Mouse (Mus musculus) adrenal gland, adult 2 months (tissue): ENCODE data around the gene Rai14. TPM values are rescaled to one million over a fixed set of nuclear protein-coding genes. Genes with fewer than 3 reads are reported as not detected.

ENCODE experiments used
- DNase-seq: peaks from one replicate; pipeline ENCODE4 v3.0.0; 2021
- long read RNA-seq: library from polyadenylated mRNA; stranded (forward); transcript quantifications from one replicate; pipeline ENCODE4 v2.0.0, GENCODE M21; 2021
- polyA plus RNA-seq: library from polyadenylated mRNA; depleted of rRNA; stranded (reverse); fragments of >200 nt; gene quantifications from 2 replicates; pipeline ENCODE4 v1.2.3, GENCODE M21; 2012; rRNA removed
- total RNA-seq, 2 experiments: library from RNA; stranded (reverse); gene quantifications; 2 replicates each; pipeline ENCODE4 v1.2.3; 2021

Rai14 gene
- 10 to 100 TPM; 23.2 to 28.9 TPM for total RNA-seq
- polyA plus RNA-seq: 1.2 and 2.0 TPM in 2 replicates
- long read RNA-seq, full-length matches to known transcripts: 2 of 6 reads
- long read RNA-seq, partial matches to known transcripts: 2 of 6 reads
- long read RNA-seq, other reads (novel, unspliced or antisense): 2 of 6 reads

DNA sequence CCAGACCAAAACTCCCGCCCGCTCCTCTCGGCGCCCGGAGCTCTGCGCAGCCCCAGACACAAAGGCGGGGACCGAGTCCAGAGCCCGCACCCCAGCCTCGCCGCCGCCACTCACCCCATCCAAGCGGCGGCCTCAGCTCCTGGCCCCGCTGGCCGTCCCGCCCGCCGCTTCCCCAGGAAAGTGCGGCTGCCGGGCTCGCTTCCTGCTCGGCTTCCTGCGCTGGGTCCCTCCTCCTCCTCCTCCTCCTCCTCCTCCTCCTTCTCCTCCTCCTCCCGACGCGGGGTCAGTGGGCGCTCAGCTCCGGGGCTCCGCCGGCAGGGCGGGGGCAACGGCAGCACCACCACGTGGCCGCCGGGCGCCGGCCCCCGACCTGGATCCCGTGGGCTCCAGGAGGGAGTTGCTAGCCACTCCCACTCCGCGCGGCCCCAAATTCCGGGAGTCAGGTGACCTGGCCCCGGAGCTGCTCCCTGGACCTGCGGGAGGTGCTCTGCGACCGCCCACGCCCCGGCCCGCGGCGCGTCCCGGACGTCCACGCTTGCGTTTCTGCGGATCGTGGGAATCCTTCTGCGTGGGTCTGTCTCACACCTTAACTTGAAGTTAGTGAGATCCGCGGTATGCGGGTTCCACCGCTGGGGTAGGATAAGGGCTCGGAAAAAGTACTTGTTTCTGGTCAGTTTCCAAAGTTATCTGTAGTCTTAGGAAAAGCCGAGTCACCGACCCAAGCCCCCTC lies at the start of gene Rai14:
Gene Rai14 (minus strand): TSS at position 216 of the 730 bp plus-strand sequence.
- peak; percentile 94 for DNase-seq

DNA sequence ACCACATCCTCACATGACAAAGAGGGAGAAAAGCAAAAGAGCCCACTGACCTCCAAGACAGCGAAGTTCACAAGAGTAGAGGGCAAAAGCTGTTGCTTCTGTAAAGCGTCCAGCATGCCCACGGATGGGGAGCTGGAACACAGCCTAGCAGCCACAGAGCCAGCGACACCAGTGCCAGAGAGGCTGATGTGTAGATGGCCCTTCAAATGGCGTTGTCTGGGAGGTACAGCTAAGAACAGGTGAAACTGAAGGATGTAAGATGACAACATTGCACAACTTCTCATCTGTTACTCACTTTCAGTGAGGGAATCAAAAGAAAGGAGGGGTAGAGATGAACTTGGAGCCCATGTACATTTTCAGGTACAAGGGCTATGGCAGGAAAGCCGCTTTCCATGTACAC lies 47.0 kb upstream of the Rai14 start:
- DNase-seq: no peak

DNA sequence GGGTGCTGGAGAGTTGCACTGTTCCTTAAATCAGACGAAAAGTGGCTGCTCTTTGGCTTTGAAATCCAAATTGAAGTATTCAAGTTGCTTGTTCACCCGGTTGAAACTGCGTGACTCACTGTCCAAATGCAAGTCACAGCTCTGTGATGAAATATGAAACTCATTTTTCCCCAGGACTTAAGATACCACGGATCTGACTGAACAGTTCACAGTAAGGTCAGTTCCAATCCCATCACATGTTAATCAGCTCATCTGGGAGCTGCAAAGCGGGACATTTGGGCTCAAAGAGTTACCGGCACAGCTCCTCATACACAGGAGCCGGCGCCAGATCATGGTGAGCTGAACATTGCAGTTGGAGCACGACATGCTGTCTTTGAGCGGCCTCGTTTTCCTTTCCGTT lies 45.6 kb upstream of the Rai14 start:
- DNase-seq: peak; percentile 30

DNA sequence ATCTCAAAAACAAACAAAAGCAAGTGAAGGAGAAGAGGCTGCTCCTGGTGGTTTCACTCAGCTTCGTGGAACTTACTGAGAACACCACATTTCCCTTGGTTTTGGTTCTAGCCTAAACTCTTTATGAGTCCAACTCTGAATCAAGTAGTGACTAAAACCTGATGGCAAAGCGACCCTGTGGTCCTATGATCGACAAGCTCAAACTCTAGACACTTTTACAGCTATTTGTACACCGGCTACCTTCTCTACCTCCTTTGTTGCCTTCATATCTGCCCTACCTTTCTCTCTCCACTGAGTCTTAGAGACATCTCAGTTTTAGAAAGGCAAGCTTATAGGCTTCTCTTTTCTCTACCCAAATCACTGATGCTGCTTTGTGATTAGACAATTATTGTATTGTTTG lies 45.0 kb upstream of the Rai14 start:
- DNase-seq: no peak

DNA sequence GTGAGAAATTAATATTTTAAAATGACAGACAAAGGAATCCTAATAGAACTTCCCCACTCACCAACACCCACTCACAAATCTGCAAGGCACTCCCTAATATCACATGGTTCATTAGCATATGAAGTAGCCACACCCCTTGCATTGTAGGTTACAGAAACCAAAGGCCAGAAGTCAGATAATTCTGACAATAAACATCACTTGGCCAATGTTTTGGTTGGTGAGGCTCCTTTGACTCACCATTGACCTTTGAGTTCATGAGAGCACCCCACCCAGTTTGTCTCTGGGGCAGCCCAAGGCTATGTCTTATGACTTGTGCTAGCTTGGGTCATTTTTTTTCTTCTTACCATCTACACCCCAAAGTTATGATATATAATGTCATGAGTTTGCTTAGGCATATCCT lies 44.4 kb upstream of the Rai14 start:
- peak; percentile 49 for DNase-seq

DNA sequence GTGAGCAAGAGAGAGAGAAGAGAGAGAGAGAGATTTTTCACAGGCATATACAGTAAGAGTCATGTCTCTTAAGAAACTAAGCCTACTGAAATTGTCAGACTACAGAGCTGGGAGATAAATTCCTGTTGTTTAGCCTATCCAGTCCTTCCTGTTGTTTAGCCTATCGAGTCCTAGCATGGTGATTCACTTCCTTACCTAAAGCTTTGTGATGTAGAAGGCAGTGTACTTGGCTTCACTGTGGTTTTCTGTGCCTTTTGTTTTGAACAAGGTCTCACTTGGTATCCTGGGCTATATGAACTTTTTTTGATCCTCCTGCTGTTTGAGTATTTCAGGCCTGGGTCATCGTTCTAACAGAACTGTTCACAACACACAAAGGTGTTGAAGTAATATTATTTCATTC lies 36.7 kb upstream of the Rai14 start:
- no peak for DNase-seq

DNA sequence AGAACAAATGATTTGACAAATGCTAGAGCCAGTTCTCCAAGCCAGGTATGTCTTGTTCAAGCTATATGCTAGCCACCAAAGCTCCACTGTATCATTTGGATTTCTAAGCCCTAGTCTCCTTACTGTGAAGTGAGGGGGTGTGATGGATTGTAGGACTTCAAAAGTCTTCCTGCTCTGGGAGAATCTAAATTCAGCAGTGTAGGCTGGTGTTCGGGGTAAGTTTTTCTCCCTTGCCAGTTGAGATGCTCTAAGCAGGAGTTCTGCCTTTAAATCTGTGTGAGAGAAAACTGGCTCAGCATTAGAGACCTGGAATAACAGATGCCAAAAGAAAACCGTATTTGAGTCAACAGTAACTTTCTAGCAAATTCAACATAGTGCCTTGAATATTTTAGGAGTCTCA lies 35.9 kb upstream of the Rai14 start:
- DNase-seq: no peak

DNA sequence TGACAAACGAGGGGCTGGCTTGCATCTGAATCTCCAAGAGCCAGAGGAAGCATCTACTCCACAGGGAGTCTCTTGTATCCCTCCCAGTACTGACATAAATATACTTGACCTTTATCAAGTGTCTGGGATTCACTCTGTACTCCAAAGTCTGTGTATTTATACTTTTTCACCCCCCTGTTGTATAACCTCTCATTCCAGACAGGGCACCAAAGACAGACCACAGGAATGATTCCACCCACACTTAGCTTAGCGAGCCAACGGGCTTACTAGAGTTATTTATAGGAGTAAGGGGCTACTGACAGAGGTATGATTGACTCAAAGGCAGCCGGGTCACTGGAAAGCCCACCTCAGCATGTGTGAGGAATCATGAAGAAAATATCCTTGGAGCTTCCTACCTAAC lies 35.3 kb upstream of the Rai14 start:
- DNase-seq: no peak

DNA sequence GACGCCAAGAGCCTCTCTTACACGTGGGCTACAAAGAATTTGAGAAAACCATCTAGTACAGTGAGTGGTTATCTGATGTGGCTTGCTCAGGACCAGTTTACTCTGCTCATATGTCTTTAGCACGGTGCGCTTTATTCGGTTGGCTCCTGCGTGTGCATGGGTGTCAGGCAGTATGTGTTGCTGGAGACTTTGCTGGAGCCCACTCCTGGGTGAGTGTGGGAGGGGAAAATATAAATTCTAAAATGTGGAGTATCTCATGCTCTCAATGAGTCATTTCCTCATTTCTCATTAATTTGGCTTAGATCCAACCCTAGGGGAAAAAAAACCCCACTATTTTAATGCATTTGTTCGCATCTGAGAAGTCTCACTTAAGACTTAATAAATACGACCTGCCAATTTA lies 33.2 kb upstream of the Rai14 start:
- DNase-seq: no peak

DNA sequence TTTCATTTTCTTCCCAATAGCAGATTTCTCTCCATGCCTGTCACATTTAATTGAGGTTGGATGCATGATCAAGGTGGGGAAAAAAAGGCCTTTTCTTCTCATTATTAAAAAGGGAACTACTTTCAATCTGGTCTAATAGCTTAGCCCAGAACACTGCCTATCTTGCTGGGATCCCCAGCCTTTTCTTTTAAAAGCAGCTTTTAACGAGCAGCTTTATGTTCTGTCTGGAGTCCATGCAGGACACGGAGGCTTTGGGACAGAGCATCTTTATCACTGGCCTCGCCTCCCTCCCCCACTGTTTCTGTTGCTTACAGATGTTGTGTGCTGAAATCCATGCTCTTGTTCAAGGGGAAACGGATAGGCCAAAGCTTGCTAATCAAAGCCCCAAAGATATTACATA lies 32.8 kb upstream of the Rai14 start:
- no peak for DNase-seq

DNA sequence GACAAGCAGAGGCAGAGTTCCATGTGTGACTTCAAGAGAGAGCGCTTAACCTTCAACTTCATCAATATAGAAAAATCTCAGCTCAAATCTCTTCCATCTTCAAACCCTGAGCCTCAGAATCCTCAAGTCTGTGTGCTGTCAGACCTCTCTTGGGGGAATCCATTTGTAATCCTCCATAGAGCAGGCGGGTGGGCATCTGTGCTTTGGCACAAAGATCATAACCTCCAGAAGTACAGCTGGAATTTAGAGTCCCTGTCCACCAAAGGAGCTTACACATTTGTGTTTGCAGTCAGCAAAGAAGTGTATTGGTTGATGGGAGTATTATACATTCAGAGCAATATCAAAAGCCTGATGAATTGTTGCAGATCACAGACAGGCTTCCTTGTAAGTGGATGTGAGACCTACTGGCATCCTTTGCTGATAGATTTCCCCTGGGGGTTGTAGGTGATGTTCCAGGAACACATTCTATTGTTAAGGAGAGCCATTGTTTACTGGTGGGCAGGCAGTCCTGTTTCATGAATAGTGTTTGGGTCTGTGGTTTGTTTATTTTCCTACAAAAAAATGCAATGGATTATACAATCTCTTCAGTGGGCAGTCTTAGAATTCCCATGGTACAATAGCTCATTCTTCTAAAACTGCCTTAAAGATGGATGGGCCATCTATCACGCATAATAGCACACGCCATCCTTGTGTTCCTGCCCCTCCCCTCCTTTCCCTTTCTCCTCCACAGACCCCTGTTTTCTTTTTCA lies 32.1 kb upstream of the Rai14 start:
- DNase-seq: no peak

DNA sequence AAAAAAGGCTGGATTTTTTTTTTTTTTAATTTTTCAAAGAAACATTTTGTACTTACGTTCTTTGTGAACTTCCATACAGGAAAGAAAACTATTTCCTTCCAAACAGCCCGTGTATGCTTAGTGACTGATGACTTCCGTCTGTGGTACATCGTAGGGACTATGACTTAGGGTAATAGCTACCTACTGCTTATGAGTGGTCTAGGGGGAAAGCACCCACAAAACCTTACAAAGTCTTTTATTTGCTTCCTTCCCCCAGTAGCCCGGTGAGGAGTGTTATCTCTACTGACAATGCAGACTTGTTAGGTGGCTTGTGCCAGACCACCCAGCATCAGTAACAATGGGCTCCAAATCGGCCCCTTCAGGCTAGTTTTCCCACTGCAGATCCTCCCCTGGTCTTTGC lies 28.0 kb upstream of the Rai14 start:
- no peak for DNase-seq

DNA sequence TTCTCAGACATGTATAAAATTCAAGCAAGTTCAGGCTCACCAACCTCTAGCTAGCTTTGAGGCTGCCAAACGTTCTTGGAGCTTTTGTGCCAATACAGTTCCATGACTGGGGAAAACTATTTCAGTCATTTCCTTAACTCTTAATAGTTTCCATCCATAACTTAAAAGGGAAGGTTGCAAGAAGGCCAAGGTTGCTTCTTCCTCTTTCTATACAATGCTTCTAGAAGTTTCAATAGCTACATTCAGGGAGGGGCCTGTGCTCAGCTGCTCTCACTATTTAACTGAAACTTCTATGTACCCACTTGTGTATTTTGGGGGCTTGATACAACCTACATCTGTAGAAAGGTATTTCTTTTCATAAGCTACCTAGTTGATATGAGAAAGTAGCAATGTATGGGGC lies 24.9 kb upstream of the Rai14 start:
- no peak for DNase-seq

DNA sequence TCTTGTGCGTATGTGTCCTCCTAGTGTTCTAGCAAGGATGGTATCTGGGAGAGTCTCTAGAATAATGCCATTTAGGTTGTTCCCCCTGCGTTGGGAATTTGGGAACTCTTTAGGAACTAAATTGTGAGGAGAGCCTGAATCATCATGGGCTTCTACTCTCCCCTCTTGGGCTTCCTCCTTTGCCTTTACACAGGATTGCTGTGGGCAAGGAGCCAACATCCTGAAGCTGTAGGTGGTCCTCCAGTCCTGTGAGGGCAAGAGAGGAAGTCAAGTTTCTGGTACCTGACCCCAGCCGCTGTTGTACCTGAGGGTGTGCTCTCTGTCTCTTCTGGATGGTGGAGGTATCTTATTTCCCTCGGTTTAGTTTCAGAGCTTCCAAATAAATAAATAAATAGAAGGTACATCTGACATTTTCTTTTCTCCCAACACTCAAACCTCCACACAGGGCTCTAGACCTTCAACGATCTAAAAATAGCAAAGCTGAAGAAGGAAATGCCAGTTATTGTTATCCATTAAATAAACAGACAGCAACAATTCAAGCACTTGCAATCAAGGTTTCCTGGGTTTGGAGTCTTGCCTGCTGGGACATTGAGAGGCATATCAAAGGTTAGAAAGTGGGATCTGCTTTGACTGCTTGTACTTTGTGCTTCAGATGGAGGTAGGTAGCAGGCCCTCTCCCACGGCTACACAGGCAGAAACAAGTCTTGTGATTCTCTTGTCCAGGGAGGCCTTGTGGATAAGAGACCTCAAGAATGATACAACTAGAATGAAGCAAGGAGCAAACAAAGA lies 24.1 kb upstream of the Rai14 start:
- DNase-seq: no peak

DNA sequence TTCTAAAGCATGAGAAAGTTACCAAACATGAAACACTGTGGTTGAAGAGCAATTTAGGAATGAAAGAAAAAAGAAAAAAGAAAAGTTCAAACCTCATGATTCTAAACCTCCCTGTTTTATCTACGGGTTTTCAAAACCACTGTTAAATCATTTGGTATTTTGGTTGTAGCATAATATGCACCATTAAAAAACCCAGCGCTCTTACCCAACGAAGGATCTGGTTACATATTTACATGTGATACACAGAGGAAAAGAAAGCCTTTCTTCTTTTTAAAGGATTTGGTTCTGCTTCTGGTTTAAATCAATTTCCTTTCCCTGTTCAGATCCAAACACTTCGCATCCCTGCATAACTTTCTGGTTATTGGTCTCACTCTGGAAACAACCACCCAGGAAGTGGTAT lies 21.5 kb upstream of the Rai14 start:
- no peak for DNase-seq

DNA sequence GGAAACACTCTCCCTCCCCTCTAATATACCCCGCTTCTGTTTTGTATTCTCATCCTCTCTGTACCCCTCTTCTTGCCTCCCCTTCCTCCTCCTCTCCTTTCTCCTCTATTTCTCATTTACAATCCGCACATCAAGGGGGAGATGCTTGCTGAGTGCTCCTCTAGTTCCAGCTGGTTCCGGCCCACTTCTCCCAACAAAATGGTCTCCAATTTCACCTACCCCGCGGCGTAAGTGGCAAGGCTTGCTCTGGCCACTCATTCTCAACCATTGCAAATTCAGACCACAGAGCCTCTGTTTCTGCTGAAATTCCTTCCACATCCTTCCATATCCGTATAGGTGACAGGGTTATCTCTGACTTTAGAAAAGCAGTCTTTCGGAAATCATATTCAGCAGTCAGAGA lies 20.8 kb upstream of the Rai14 start:
- no peak for DNase-seq

DNA sequence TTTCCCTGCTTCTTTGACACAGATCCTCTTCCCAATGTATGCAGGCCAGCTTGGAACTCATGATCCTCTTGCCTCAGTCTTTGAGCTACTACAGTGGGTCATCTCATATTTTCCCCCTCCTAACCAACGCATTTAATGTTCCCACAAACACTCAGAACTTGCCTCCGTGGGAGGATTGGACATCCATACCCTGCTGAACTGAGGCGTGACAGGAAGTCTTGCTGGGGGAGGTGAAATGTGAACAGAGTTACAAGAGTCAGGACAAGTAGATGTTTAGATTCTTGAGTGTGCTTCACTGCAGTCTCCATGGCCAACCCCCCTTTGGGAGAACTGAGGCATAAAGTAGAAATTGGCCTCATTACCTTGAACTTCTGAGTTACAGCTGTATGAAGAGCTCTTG lies 17.0 kb upstream of the Rai14 start:
- no peak for DNase-seq

DNA sequence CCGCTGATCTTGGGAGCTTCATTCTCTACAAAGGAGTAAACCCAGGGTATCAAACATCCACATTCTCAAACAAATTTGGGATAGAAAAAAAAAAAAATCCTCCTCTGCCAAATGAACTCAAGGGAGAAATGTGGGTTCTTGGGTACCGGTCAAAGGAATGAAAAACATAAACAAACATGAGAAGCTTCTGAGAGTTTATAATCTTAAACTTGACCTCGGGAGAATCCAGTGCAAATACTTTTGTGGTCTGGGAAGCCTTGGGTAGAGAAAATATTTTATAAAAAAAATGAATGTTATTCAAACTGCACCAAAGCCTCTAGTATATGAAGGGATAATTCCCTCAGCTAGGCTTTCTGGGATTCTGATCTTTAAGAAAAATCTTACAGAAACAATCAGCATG lies 11.8 kb upstream of the Rai14 start:
- no peak for DNase-seq

DNA sequence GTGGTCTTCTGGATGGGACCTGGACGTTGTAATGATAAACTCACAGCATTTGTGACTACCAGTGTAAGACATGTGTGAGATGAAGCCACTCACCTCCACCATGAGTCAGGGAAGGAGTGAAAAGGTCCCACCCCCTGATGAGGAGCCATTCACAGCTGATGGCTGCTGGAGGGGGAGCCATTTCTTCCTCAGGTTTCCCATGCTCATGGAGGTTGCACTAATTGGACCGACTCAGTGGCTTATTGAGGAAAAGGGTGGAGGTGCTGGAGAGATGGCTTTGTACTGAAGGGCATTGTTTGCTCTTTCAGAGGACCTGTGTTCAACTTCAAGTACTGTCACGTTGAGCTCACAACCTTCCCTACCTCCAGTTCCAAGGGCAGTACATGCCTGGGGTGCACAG lies 10.4 kb upstream of the Rai14 start:
- no peak for DNase-seq

DNA sequence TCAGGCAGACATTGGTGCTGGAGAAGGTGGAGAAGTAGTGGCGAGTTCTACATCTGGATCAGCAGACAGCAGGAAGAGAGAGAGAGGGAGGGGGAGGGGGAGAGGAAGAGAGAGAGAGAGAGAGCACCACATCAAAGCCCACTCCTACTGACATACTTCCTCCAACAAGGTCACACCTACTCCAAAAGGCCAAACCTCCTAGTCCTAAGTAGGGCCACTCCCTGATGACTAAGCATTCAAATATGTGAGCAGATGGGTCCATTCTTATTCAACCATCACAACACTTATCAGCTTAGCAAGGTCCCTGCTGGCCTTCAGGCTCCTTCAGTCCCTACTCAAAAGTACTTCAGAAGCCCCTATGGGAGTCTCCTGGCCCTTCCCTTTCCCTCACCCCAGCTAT lies 9.1 kb upstream of the Rai14 start:
- no peak for DNase-seq

DNA sequence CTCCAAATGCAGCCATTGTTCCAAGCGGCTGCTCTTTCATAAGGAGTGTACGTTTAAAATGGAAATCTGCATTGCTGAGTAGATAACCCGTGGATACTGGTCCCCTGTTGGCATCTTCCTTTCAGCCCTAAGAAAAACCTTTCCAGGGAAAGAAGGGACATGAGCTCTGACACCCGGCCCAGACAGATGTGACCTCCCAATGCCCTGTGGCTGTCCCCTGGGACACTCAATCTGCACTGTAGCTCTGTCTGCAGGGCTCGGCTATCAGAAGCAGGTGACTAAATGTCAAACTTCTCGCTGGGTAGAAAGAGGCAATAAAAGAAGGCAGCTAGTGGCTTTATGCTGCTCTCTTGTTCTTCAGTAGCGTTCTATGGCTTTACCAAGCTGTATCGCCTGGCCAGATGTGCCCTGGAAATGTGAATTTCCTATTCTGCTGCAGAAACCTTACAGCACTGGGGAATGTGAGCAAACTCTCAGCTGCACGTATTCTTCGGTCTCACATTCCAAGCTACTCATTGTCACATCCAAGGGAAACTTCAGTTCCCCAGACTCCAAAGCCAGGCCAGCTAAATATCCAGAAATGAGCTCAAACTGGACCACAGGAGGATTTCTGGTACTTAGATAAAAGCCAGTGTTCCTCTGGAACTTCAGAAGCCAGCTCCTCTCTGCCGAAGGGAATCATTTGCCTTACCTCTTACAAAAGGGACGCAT lies 8.4 kb upstream of the Rai14 start:
- no peak for DNase-seq

DNA sequence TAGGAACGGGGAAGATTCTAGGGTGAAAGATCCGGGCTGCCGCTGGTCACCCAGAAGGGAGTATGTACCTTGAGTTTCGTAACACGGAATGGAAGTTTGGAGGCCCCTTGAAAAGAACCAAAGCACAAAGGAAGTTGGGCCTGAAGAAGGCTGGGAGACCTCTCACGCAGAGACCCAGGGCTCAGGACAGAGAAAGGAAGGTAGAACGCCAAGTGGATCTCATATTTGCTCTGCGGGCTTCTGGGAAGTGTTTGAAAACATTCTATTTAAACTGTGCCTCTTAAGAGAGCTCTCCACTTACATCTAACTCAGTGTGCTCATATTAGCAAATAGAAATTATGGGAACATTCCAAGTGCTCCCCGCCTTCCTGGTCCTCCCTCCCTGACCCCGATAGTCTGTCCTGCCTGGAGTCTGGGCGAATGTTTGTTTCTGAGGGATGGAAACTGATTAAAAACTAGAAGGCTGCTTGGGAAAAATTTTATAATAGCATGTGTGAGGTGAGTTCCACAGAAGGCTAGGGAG lies 6.9 kb upstream of the Rai14 start:
- no peak for DNase-seq
